Mouse (Mus musculus): ENCODE measurements around the gene Cntnap5a. TPM values are rescaled to one million over a fixed set of nuclear protein-coding genes. Genes with fewer than 3 reads are reported as not detected.

The Cntnap5a gene
- polyA plus RNA-seq, 1 experiment from 2014 or later: 4.5 TPM

DNA sequence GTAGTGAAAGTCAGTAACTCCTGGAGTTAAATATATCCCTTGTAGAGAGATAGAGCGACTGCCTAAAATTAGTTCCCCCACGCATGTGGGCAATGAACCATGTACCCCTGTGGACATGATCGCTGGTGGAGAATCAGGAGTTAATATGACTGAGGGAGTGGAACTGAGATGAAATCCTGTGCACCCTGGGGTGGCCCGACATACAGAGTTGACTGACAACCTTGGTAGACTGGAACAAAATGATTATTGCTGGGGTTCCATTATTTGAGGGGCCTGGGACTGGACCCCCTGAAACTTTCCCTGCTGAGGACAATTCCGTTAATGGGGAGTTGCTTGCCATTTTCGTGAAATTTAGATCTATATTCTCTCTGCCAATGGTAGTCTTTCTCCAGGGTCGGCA is 683.0 kb downstream of the Cntnap5a start:
- Histone ChIP-seq H3K4me1 (ENCODE audit: control insufficient read depth, insufficient read depth, low read depth, low read length) (0 out of 2 replicates have a peak, but pooled peaks cover 3% of the 10 kb centered on the region), H3K9ac (ENCODE audit: low read depth, low read length) (no peak overlapping the region), H3K36me3 (ENCODE audit: control insufficient read depth, insufficient read depth, low read length) (no peaks in the 10 kb centered on the region), H3K27me3 (replicated peaks; ENCODE audit: control insufficient read depth, insufficient read depth, low read length) (no peaks in the 10 kb centered on the region), H3K4me3 (ENCODE audit: low read length) (no peak overlapping the region), H3K4me2 (ENCODE audit: low read length) (no peak overlapping the region), H3K9me3 (ENCODE audit: control insufficient read depth, low read length) (no peaks in the 10 kb centered on the region), H3K27ac (ENCODE audit: low read depth, low read length) (no peak overlapping the region)
- 29% methylated on average over 7 of the region's 7 CpGs for WGBS
- no peak for ATAC-seq

DNA sequence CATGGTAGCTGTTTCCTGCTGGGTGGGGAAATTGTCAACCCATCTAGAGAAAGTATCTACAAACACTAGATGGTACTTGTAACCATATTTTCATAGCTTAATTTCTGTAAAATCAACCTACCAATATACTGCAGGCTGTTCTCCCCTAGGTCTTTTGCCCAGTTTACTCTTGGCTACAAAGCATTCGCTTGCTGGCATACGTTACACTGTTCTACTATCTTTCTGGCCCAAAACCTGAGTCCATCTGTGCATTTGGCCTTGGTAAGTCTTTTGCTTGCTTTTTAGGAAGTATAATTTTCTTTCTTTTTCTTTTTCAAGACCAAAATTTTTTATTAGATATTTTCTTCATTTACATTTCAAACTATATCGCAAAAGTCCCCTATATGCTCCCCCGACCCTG is 686.3 kb downstream of the Cntnap5a start:
- Histone ChIP-seq H3K4me2 (ENCODE audit: low read length) (no peak overlapping the region), H3K4me1 (ENCODE audit: control insufficient read depth, insufficient read depth, low read depth, low read length) (0 out of 2 replicates have a peak, but pooled peaks cover 3% of the 10 kb centered on the region), H3K36me3 (ENCODE audit: control insufficient read depth, insufficient read depth, low read length) (no peaks in the 10 kb centered on the region), H3K4me3 (ENCODE audit: low read length) (no peak overlapping the region), H3K27ac (ENCODE audit: low read depth, low read length) (no peak overlapping the region), H3K27me3 (replicated peaks; ENCODE audit: control insufficient read depth, insufficient read depth, low read length) (no peaks in the 10 kb centered on the region), H3K9ac (ENCODE audit: low read depth, low read length) (no peak overlapping the region), H3K9me3 (ENCODE audit: control insufficient read depth, low read length) (no peaks in the 10 kb centered on the region)
- 91% methylated on average over 4 of the region's 4 CpGs for WGBS
- no peak for ATAC-seq

DNA sequence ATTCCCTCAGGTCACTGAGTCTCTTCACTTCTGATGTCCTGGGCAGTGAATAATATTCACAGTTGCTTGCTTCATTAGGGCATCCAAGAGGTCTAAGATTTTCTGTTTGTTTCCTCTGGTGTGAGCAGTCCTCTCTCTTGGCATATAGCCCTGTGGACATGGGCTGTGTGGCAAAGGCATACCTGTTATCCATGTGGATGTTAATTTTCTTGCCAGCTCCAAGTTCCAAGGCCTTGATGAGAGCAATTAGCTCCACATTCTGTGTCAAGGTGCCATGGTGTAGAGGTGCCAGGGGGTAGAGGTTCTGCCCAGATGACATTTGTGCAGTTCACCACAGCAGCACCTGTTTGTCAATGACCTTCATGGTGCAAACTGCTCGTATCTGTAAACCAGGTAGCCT is 689.0 kb downstream of the Cntnap5a start:
- Histone ChIP-seq H3K4me2 (ENCODE audit: low read length) (no peak overlapping the region), H3K36me3 (ENCODE audit: control insufficient read depth, insufficient read depth, low read length) (no peaks in the 10 kb centered on the region), H3K9ac (ENCODE audit: low read depth, low read length) (no peak overlapping the region), H3K4me1 (ENCODE audit: control insufficient read depth, insufficient read depth, low read depth, low read length) (no peaks in the 10 kb centered on the region), H3K27me3 (replicated peaks; ENCODE audit: control insufficient read depth, insufficient read depth, low read length) (no peaks in the 10 kb centered on the region), H3K27ac (ENCODE audit: low read depth, low read length) (no peak overlapping the region), H3K4me3 (ENCODE audit: low read length) (no peak overlapping the region), H3K9me3 (ENCODE audit: control insufficient read depth, low read length) (no peaks in the 10 kb centered on the region)
- no peak for ATAC-seq
- WGBS: 73% methylated on average over 1 of the region's 1 CpGs

DNA sequence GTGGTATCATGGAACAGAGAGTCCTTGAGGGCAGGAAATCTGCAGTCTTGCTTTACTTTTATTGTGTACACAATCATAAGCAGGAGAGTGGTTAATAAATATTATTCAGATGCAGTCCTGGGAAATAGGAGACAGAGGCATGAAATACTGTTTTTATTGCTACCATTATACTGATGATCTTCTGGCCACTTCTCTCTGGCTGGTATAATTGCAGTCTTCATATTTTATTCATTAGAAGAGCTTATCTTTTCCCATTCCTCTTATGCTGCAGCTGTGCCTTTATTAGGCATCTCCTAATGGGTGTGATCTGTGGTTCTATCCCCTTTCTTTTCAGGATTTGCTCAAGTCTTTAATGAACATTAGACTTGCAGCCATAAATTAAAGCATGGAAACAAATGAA is 707.8 kb downstream of the Cntnap5a start:
- Histone ChIP-seq H3K27ac (ENCODE audit: low read depth, low read length) (no peak overlapping the region), H3K27me3 (replicated peaks; ENCODE audit: control insufficient read depth, insufficient read depth, low read length) (no peaks in the 10 kb centered on the region), H3K36me3 (ENCODE audit: control insufficient read depth, insufficient read depth, low read length) (no peaks in the 10 kb centered on the region), H3K4me3 (ENCODE audit: low read length) (no peak overlapping the region), H3K9ac (ENCODE audit: low read depth, low read length) (no peak overlapping the region), H3K9me3 (ENCODE audit: control insufficient read depth, low read length) (no peaks in the 10 kb centered on the region), H3K4me1 (ENCODE audit: control insufficient read depth, insufficient read depth, low read depth, low read length) (no peaks in the 10 kb centered on the region), H3K4me2 (ENCODE audit: low read length) (no peak overlapping the region)
- peak; percentile 40; the same call in 1 of the 2 replicates for ATAC-seq

DNA sequence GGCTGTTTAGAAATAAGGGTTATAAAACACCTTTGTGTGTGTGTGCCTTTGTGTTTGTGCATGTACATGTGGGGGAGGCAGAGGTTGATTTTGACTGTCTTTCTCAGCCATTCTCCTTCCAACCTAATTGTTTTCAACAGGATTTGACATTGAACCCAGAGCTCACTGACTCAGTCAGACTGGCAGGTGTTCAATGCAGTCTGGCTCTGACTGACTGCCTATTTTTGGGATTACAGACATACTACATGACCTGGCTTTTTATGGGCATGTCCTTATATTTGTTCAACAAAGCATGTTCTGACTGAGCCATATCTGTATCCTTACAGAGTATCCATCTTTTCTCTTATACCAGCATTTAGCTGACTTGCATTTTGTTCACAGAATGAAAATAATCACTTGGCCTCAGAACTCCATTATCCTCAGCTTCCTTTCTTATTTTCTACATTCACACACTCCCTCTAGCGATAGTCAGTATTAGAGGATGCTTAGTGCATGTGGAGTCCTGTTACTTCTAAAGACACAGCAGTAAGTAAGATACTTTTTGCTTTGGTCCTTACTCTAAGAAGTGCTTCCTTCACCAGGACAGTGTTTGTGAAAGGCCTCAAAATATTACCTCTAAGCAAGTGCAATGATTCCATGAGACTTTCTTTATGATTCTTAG is 717.6 kb downstream of the Cntnap5a start:
- no peaks in the 10 kb centered on the region for H3K4me1 ChIP-seq (ENCODE audit: control insufficient read depth, insufficient read depth, low read depth, low read length)
- ATAC-seq: no peak
- no peak overlapping the region for H3K4me2 ChIP-seq (ENCODE audit: low read length)
- peaks cover 3% of the 10 kb centered on the region; the same call in 1 of the 2 replicates for H3K9me3 ChIP-seq (ENCODE audit: control insufficient read depth, low read length)
- H3K27me3 ChIP-seq (replicated peaks; ENCODE audit: control insufficient read depth, insufficient read depth, low read length): no peaks in the 10 kb centered on the region
- 65% methylated on average over 1 of the region's 1 CpGs for WGBS
- no peak overlapping the region for H3K4me3 ChIP-seq (ENCODE audit: low read length)
- no peak overlapping the region for H3K27ac ChIP-seq (ENCODE audit: low read depth, low read length)
- no peaks in the 10 kb centered on the region for H3K36me3 ChIP-seq (ENCODE audit: control insufficient read depth, insufficient read depth, low read length)
- H3K9ac ChIP-seq (ENCODE audit: low read depth, low read length): no peak overlapping the region

DNA sequence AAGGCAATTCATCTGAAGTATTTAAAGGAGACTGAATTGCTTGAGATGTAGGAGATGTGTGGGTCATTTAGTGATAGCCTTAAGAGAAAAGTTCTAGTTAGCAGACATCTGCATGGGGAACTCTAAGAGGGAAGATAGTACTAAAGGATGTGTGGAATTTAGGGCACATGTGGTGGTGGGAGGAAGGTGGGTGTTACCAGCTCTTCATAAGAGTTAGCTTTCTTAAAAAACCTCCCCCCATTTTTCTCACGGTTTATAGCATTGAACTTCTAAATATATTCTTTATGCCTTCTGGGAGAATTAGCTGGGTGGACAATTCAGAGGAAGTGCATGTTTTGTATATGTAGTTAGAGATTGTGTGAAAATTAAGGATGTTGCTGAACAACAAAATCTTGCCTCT is 725.3 kb downstream of the Cntnap5a start:
- H3K27me3 ChIP-seq (replicated peaks; ENCODE audit: control insufficient read depth, insufficient read depth, low read length): no peaks in the 10 kb centered on the region
- no peak overlapping the region for H3K4me2 ChIP-seq (ENCODE audit: low read length)
- no peak overlapping the region for H3K27ac ChIP-seq (ENCODE audit: low read depth, low read length)
- H3K9me3 ChIP-seq (ENCODE audit: control insufficient read depth, low read length): peaks cover 3% of the 10 kb centered on the region; the same call in 1 of the 2 replicates
- no peaks in the 10 kb centered on the region for H3K36me3 ChIP-seq (ENCODE audit: control insufficient read depth, insufficient read depth, low read length)
- no peak for ATAC-seq
- no peak overlapping the region for H3K9ac ChIP-seq (ENCODE audit: low read depth, low read length)
- no peaks in the 10 kb centered on the region for H3K4me1 ChIP-seq (ENCODE audit: control insufficient read depth, insufficient read depth, low read depth, low read length)
- H3K4me3 ChIP-seq (ENCODE audit: low read length): no peak overlapping the region
- 95% methylated on average over 1 of the region's 1 CpGs for WGBS

DNA sequence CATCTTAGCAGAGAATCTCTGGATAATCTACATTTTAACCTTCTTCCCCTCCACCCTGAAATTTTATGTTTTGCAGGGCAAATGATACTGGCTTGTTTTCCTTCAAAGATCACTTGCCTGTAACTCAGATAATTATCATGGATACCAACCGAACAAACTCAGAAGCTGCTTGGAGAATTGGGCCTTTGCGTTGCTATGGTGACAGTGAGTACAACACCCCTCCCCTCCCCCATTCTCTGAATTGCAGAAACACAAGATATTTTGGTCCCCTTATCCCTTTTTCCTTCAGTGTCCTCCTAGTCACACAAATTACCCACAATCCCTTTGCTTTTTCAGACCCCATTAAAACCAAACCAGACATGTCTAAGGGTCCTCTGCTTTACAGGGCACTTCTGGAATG is 743.8 kb downstream of the Cntnap5a start:
- H3K4me2 ChIP-seq (ENCODE audit: low read length): no peak overlapping the region
- no peaks in the 10 kb centered on the region for H3K36me3 ChIP-seq (ENCODE audit: control insufficient read depth, insufficient read depth, low read length)
- H3K9me3 ChIP-seq (ENCODE audit: control insufficient read depth, low read length): peaks cover 2% of the 10 kb centered on the region; the same call in 1 of the 2 replicates
- no peak overlapping the region for H3K27ac ChIP-seq (ENCODE audit: low read depth, low read length)
- no peak for ATAC-seq
- H3K9ac ChIP-seq (ENCODE audit: low read depth, low read length): no peak overlapping the region
- 46% methylated on average over 2 of the region's 2 CpGs for WGBS
- no peaks in the 10 kb centered on the region for H3K4me1 ChIP-seq (ENCODE audit: control insufficient read depth, insufficient read depth, low read depth, low read length)
- H3K27me3 ChIP-seq (replicated peaks; ENCODE audit: control insufficient read depth, insufficient read depth, low read length): no peaks in the 10 kb centered on the region
- H3K4me3 ChIP-seq (ENCODE audit: low read length): no peak overlapping the region

DNA sequence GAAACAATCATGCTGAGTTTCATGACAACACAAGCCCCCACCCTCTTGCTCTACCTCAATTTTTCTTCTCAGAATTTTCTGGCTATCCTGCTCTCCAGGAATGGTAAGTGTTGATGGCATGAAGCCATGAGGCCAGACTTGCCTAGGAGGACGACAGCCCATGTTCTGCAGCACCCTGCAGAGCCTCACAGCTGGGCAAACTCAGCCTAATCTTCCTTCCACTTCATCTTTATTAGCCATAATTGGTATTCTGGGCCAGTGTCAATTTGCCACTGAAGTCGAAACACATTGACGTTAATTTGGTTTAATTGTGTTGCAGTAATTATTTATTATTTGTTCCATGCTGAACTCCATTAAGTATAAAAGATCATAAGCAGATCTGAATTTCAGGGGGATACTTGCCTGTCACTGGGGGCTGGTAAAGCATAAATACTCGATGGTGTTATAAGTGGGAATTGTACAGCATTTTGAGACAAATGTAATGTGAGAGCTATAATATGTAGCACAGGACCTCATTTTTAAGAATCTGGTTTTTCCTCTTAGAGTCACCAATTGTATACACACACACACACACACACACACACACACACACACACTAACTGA is 770.7 kb downstream of the Cntnap5a start:
- Histone ChIP-seq H3K27me3 (replicated peaks; ENCODE audit: control insufficient read depth, insufficient read depth, low read length) (no peaks in the 10 kb centered on the region), H3K9ac (ENCODE audit: low read depth, low read length) (no peak overlapping the region), H3K4me2 (ENCODE audit: low read length) (no peak overlapping the region), H3K4me1 (ENCODE audit: control insufficient read depth, insufficient read depth, low read depth, low read length) (no peaks in the 10 kb centered on the region), H3K9me3 (ENCODE audit: control insufficient read depth, low read length) (no peaks in the 10 kb centered on the region), H3K36me3 (ENCODE audit: control insufficient read depth, insufficient read depth, low read length) (no peaks in the 10 kb centered on the region), H3K27ac (ENCODE audit: low read depth, low read length) (no peak overlapping the region), H3K4me3 (ENCODE audit: low read length) (no peak overlapping the region)
- WGBS: 44% methylated on average over 4 of the region's 4 CpGs
- peak; percentile 86 for ATAC-seq

DNA sequence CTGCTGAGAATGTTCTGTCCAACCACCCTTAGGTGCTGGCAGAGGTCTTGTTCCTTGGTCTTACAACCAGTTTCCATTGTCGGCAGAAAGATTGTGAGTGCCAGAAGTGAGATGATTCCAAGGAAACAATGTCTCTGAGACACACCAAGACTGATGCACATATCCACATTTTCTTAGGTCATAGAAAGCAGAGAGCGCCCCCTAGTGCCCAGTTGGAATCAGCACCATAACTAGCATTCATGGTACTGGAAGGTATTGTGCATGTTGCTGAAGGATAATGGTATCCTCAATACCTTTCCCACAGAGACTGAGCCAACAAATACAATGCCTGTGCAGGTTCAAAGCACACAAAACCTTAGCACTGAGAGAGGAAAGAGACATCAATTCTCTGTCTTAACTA is 793.1 kb downstream of the Cntnap5a start:
- Histone ChIP-seq H3K27ac (ENCODE audit: low read depth, low read length) (no peak overlapping the region), H3K9me3 (ENCODE audit: control insufficient read depth, low read length) (no peaks in the 10 kb centered on the region), H3K4me3 (ENCODE audit: low read length) (no peak overlapping the region), H3K4me2 (ENCODE audit: low read length) (no peak overlapping the region), H3K36me3 (ENCODE audit: control insufficient read depth, insufficient read depth, low read length) (no peaks in the 10 kb centered on the region), H3K4me1 (ENCODE audit: control insufficient read depth, insufficient read depth, low read depth, low read length) (no peaks in the 10 kb centered on the region), H3K27me3 (replicated peaks; ENCODE audit: control insufficient read depth, insufficient read depth, low read length) (no peaks in the 10 kb centered on the region), H3K9ac (ENCODE audit: low read depth, low read length) (no peak overlapping the region)
- WGBS: 14% methylated on average over 2 of the region's 2 CpGs
- ATAC-seq: 0 out of 2 replicates have a peak, but pooled peaks have one; percentile 20
